Mouse (Mus musculus): ENCODE measurements around the gene Cbx1.

The Cbx1 gene

DNA sequence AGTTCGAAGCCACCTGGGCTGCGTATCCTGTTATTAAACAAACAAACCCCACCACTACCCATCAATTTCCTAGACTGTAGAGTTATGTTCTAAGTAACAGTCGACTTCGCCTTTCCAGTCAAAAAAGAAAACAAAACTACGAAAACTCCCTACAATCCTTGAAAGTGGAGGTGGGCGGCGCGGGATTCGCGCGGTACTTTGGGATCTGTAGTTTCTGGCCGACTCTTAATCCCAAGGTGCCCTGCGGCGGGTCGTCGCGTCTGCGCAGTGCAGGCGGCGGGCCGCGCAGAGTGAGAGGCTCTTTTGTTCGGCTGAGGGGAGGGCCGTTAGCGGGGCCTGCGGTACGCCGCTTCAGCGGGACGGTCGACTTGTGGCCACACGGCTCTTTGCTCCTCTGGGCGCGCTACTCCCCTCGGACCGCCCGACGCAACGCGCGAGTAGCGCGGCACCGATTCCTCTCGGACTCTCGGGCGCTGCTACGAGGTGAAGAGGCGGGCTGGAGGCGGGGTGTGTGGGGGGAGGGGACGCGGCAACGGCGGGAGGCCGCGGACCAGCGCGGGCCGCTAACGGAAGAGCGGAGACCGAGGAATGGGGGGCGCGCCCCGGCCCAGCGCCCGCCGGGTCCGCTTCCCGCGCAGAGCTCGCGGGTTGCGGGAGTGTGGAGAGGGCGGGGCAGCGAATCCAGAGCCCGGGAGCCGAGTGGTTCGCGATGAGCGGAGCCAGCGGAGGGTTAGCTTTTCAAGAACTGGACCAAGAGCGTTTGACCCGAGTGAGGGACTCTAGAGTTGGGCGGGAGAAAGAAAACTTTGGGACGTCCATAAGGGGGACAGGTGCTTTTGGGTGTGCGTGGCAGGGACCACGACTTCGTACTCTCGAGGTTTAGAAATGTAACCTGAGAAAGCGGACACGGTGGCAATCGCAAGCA, at the start of gene Cbx1:
TSS of gene Cbx1 (plus strand) at position 257 of the 925 bp plus-strand sequence.
- DNase-seq (ENCODE audit: low spot score in 2 of 2) = peak; percentile 88 to 89

DNA sequence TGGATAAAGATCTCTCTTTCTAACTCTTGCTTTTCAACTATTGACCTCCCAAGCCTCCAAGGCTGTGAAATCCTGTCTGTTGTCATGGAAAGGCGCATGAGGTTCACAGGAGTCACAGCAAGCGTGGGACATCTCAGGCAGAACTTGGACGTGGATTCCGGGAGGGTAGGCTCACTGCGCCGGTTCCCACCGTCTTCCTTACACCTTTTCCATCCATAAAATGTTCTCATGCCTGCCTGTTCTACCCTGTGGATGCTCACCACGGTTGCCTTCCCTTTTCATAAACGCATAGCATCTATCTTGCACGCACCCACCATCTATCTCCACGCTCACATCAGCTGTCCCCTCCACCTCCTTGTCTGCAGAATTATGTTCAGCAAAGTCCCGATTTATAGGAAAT, 48.1 kb upstream of the Cbx1 start:
- no peak for DNase-seq (ENCODE audit: low spot score in 2 of 2)

- DNase-seq (ENCODE audit: low spot score in 2 of 2) = no peak
Measured at GRCm38 (mm10) chr11:96741995-96742394, 46.9 kb upstream of the Cbx1 start.

- DNase-seq (ENCODE audit: low spot score in 2 of 2) = no peak
Measured at GRCm38 (mm10) chr11:96743000-96743399, 45.9 kb upstream of the Cbx1 start.

GRCm38 (mm10) chr11:96743891-96744290, 45.0 kb upstream of the Cbx1 start:
- no peak for DNase-seq (ENCODE audit: low spot score in 2 of 2)

- DNase-seq (ENCODE audit: low spot score in 2 of 2) = no peak
Measured at GRCm38 (mm10) chr11:96746648-96747047, 42.3 kb upstream of the Cbx1 start.

DNA sequence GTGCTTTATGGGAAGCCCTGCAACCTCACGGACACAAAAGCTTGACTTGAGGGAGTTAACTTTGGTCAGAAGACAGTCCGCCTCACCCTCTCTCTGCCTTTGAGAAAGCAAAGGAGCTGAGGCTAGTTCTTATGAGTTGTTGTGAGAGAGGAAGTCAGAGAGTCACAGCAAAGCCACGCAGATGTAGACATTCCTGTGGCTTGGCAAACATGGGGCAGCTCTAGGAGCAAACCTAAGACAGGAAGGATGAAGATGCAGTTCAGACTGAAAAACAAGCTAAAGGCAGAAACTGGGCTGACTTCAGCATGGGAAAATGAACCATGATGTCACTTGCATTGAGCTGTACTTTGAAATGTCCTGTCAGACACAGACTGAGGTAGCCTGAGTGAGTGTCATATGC, 41.4 kb upstream of the Cbx1 start:
- DNase-seq (ENCODE audit: low spot score in 2 of 2) = no peak

DNA sequence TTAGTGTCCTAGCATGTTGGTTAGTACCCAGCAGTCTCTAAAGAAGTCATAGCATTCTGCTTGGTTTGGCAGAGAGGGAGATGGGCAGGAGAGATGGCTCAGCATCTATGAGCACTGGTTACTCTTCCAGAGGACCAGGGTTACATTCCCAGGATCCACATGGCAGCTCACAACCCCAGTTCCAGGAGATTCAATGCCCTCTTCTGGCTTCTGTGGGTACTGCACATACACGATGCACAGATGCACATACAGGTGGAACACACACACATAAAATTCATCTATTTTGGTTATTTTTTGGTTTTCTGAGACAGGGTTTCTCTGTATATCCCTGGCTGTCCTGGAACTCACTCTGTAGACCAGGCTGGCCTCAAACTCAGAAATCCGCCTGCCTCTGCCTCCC, 33.6 kb upstream of the Cbx1 start:
- DNase-seq (ENCODE audit: low spot score in 2 of 2) = no peak

- DNase-seq (ENCODE audit: low spot score in 2 of 2) = no peak
Measured at GRCm38 (mm10) chr11:96757421-96757820, 31.5 kb upstream of the Cbx1 start.

GRCm38 (mm10) chr11:96758402-96758801, 30.5 kb upstream of the Cbx1 start:
- no peak for DNase-seq (ENCODE audit: low spot score in 2 of 2)

- DNase-seq (ENCODE audit: low spot score in 2 of 2) = peak in 1 of 2 experiments; percentile 29
Measured at GRCm38 (mm10) chr11:96760042-96760441, 28.9 kb upstream of the Cbx1 start.

GRCm38 (mm10) chr11:96761984-96762383, 26.9 kb upstream of the Cbx1 start:
- DNase-seq (ENCODE audit: low spot score in 2 of 2) = no peak

DNA sequence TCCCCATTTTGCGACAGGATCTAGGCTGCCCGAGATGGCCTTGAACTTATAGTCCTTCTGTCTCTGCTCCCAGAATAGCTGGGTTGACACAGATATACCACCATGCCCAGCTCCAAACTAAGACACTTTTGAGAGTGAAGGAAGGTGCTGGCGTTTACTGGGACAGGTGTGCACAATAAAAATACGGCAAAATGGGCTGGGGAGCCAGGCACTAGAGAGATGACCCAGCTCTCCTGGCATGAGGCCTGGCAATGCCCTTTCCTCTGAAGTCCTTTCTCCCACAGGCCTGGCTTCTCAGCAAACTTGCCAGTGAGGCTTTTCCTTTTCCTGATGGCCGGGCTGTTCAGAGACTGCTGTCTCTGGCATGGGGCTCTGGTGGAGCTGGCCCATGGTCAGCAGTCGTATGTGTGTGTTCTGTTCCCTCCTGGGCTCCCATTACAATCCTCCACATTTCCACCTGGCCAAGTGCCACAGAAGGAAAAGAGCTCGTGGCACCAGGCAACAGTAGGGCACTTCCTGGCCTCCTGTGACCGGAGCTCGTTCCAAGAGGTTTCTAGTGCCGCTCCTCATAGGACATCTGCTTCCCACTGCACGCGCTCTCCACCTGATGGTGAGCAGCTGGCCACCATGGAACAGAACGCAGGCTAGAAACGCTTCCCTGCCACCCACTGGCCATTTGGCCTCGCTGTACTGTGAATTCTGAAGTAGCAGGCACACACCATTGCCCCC, 26.0 kb upstream of the Cbx1 start:
- no peak for DNase-seq (ENCODE audit: low spot score in 2 of 2)

DNA sequence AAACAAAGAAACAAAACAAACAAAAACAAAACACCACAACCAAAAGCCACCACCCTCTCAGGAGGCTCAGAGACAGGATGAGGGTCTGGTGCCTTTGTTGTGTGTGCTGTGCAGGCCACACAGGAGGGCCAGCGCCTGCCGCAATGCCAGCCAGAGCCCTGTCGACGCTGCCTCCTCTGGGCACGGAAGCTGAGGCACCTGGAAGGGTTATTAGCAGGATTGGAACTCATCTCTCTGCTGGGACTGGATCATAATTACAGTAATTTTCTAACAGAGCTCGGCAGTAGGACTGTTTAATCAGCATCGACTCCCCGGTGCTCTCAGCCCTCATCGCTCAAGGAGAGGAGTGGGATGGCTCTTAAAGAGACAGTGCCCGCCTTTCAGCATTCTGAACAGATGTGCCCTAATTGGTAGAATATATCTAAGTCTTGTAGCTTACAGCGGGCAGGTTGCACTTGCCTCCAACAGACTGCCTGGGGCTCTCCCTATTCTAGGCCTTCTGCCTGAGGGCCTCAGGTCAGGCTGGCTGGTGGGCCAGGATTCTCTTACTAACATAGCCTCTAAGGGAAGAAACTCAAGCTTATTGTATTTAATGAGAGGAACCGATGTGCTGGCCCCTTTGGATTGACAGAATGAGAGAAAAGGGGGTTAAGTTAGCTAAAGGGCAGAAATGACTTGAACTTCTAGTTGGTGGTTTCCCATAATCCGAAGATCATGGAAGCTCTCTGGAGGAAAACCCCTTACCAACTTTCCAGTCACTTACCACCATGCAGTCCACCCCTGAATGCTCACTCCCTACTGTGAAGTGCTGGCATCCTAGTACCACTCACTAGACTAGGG, 24.2 kb upstream of the Cbx1 start:
- DNase-seq (ENCODE audit: low spot score in 2 of 2) = no peak

DNA sequence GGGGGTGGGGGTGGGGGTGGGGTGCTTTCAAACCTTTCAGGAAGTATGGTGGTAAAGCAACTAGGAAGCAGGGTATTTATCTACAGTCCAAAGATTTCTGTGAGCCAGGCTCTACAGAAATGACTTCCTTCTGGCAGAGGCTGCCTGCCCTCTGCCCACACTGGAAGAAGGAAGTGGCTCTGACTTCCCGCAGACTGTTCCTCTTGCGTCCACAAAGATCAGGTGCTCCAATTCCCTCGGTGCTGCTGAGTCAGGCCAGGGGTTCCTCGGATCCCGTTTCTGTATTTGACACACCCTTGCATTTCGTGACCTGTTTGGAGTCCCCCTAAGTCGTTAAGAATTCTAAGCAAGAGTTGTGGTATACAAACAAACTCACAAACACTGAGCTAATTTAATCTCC, 23.3 kb upstream of the Cbx1 start:
- no peak for DNase-seq (ENCODE audit: low spot score in 2 of 2)

- no peak for DNase-seq (ENCODE audit: low spot score in 2 of 2)
Measured at GRCm38 (mm10) chr11:96766555-96766954, 22.4 kb upstream of the Cbx1 start.

- no peak for DNase-seq (ENCODE audit: low spot score in 2 of 2)
Measured at GRCm38 (mm10) chr11:96767096-96767495, 21.8 kb upstream of the Cbx1 start.

GRCm38 (mm10) chr11:96768240-96768639, 20.7 kb upstream of the Cbx1 start:
- no peak for DNase-seq (ENCODE audit: low spot score in 2 of 2)

GRCm38 (mm10) chr11:96771274-96771975, 17.5 kb upstream of the Cbx1 start:
- DNase-seq (ENCODE audit: low spot score in 2 of 2) = no peak

- no peak for DNase-seq (ENCODE audit: low spot score in 2 of 2)
Measured at GRCm38 (mm10) chr11:96772413-96772812, 16.5 kb upstream of the Cbx1 start.

GRCm38 (mm10) chr11:96774536-96774935, 14.4 kb upstream of the Cbx1 start:
- DNase-seq (ENCODE audit: low spot score in 2 of 2) = no peak
